Mouse (Mus musculus): ENCODE measurements around the gene E130308A19Rik. TPM values are rescaled to one million over a fixed set of nuclear protein-coding genes. Genes with fewer than 3 reads are reported as not detected.
A peak's percentile ranks its signal among the peaks of the same experiment; 100 is the strongest.

Gene E130308A19Rik
- total RNA-seq, 2 experiments from 2014 or later, result 5.2 to 7.0 TPM

DNA sequence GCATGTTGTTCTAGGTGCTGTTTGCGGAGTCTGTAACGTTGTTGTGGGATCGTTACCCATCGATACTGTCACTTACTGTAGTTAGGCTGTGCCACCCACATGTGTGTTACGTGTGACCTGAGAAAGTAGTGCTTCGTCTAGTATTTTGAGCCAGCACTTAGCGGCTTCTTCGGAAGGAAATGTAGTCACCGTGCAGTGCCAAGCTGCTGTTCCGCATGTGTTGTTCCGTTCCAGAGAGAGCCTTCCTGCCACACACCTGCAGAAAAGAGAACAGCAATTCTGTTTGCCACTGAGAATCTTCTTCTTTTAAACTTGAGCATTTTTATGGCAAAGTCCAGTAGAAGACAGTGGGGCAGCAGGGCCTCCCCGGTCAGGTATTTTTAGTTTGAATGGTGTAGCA lies 100.5 kb downstream of the E130308A19Rik start:
- no peak overlapping the region for H3K4me3 ChIP-seq
- no peak overlapping the region for H3K27ac ChIP-seq
- TF ChIP-seq CTCF (IDR thresholded peaks at IDR 0.05), result no peak
- no peak for DNase-seq
- intact Hi-C loops (cut with DNase I), result no loop called here

DNA sequence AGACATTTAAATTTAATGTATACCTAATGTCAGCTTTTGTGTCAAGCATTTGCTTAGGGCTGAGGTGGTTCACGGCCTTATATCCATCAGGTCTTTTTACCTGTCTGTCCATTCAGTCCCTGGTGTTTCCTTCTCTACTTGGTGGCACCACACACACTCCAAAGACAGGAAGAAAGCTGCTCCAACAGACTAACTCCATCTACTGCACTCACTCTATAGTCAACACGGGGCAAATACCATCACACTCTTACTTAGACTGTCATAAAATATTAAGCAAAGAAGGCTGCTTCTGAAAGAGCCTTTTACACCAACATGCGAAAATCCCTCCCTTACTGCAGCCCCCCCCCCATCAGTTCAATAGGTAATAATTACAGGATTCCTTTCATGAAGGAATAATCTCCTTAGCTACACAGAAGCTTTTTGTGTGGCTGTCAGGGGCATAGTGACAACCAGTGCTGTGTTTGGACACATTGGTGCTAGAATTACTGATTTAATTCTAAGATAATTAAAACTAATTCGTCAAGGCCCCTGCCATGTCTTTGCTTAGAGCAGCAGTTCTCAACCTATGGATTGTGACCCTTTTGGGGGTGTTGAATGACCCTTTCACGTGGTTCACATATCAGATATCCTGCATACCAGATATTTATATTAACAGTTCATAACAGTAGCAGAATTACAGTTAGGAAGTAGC lies 101.3 kb downstream of the E130308A19Rik start:
- no peak overlapping the region for H3K4me3 ChIP-seq
- no peak for DNase-seq
- intact Hi-C loops (cut with DNase I), result no loop called here
- TF ChIP-seq CTCF (IDR thresholded peaks at IDR 0.05), result no peak
- H3K27ac ChIP-seq, result no peak overlapping the region

DNA sequence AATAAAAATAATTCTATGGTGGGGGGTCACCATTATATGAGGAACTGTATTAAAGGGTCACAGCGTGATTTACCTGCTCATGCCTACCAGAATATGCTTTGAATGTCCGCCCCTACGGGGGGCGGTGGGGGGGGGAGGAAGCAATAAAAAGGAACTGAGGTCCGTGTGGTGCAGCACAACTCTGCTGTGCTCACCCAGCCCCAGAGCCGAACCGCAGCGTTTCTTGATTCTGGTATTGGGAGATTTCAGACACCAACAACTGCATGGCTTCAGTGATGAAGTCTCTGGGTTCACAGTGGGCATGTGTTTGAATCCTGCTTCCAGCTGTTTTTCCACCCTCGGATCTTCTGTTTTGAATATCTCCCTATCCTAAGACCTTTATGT lies 101.9 kb downstream of the E130308A19Rik start:
- Histone ChIP-seq H3K27ac (no peak overlapping the region), H3K4me3 (no peak overlapping the region)
- no peak for TF ChIP-seq CTCF (IDR thresholded peaks at IDR 0.05)
- no peak for DNase-seq
- intact Hi-C loops (cut with DNase I), result no loop called here

DNA sequence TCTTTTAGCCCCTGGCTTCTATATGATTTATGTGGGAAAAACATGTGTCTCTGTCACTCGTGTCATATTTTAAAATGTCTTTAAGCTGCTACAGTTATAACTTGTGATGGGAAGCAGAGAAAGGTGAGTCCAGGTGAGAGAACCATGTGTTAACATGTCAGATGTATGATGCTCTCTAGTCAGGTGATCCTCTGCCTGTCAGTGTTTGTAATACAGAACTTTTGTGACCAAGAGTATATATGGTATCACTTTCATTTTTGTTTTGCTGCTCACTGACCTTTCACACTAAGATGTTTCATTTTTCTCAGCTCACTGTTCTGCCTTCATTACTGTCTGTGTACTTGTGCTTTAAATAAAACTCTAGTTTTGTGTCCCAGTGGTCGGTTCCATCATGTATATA lies 102.8 kb downstream of the E130308A19Rik start:
- intact Hi-C loops (cut with DNase I), result no loop called here
- TF ChIP-seq CTCF (IDR thresholded peaks at IDR 0.05), result no peak
- no peak overlapping the region for H3K27ac ChIP-seq
- H3K4me3 ChIP-seq, result no peak overlapping the region
- no peak for DNase-seq

DNA sequence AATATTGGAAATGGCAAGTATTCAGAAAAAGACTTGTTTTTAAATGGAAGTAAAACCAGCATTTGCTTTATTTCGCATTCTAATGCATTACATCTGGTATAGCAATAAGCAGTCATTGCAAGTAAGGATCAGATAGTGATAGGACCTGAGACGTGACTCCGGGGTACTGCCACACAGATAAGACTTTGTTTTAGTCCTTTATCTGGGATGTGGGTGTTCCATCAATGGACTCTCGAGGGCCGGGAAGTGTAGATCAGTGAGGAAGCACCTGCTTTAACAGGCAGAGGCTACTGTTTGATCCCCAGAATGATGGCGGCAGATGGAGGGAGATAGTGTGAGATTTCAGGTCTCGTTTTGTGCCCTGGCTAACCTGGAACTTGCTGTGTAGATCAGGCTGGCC lies 105.5 kb downstream of the E130308A19Rik start:
- TF ChIP-seq CTCF (IDR thresholded peaks at IDR 0.05), result no peak
- intact Hi-C loops (cut with DNase I), result no loop called here
- Histone ChIP-seq H3K4me3 (no peak overlapping the region), H3K27ac (no peak overlapping the region)
- no peak for DNase-seq

DNA sequence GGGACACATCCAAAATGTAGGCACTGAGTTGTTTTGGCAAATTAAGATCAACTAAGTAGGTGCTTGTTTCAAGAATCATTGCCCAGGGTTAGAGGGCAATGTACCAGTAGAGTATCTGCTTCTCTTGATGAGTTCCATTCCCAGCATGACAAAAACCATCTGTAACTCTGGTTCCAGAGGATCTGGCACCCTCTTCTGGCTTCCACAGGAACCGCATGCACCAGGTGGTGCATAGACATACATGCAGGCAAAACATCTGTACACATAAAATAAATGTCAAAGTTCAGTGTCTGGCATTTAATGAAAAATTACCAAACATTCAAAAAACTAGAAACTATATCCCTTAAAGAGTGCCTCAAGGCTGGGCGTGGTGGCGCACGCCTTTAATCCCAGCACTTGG lies 113.3 kb downstream of the E130308A19Rik start:
- intact Hi-C loops (cut with DNase I), result no loop called here
- Histone ChIP-seq H3K4me3 (no peak overlapping the region), H3K27ac (no peak overlapping the region)
- no peak for DNase-seq
- peak; percentile 28; the same call in 1 of the 2 replicates for TF ChIP-seq CTCF (IDR thresholded peaks at IDR 0.05)

DNA sequence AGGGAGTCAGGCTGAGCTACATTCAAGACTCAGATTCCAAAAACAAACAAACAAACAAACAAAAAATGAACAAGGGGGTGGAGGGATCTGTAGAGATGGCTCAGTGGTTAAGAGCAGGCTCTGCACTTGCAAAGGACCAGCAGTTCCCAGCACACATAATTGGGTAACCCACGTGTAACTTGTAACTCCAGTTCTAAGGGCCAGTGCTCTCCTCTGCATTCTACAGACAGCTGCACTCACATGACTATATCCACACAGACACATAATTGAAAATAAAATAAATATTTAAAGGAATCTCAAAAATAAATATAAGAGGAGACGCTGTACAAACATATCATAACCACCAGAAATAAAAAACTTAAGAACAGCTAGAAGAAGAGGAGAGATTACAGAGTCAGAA lies 113.9 kb downstream of the E130308A19Rik start:
- intact Hi-C loops (cut with DNase I), result no loop called here
- H3K4me3 ChIP-seq, result no peak overlapping the region
- no peak for TF ChIP-seq CTCF (IDR thresholded peaks at IDR 0.05)
- H3K27ac ChIP-seq, result no peak overlapping the region
- DNase-seq, result no peak

DNA sequence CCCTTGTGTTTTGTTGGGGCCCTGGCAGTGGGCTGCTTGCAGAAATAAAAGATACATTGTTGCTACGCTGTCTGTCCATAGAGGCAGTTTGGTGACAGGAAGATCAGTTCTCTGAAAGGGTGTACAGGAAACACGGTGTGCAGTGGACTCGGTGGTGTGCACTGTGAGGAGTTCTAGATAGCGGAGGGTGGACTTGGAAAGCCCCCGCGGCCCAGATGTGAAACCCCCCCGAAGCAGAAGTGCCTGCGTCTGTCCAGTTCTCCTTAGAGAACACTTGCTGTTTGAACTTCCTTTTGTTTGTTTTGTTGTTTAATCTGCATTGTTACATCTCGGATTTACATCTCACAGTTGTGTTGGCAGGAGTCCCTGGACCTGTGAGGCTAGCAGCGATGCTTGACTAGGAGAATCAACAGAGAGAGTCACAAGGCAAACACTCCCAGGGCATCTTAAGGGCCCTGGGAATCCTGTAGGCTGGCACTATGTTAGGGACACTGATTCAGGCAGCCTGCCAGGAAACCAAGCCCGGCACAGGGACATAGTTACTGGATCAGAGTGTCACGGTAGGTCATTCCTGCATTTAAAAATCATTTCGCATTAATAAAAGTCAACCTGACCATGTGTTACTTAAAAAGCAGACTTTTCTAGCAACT lies 127.6 kb downstream of the E130308A19Rik start:
- no peak for TF ChIP-seq CTCF (IDR thresholded peaks at IDR 0.05)
- no peak overlapping the region for H3K27ac ChIP-seq
- no peak overlapping the region for H3K4me3 ChIP-seq
- DNase-seq, result peak; percentile 73
- intact Hi-C loops (cut with DNase I), result no loop called here

DNA sequence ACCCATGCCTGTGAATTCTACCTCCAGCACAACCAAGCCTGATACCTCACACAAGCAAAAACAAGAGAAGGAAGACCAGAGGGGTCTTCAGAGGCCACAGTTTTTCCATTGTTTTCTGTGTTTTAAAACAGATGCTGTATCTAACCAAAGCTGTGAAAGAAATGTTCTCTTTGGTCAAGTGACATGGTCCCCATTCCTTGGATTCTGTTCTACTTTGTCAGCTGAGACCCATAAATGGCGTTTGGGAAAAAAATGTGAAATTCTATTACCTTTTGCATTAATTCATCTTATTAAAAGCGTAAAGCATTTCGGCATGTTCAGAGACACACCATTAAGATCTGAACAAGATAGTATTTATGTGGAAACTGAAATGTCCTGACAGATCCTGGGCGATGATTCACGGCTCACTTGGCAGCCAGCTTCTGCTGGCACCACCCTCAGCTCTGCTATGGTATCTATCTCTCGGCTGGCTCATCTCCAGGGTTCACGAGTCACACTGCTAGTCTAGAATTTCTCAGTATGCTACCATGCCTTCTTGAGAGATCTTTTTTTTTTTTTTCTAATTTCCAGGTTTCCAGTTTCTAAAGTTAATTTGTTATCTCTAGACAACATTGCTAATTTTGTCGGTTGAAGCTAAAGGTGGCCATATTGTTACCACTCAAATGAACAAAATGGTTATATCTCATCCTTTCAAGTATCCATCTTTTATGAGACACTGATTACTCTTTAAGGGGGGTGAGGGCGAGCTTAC lies 130.5 kb downstream of the E130308A19Rik start:
- no peak overlapping the region for H3K27ac ChIP-seq
- no peak for TF ChIP-seq CTCF (IDR thresholded peaks at IDR 0.05)
- peak; percentile 86 for DNase-seq
- H3K4me3 ChIP-seq, result no peak overlapping the region
- intact Hi-C loops (cut with DNase I), result loop anchor here (5.0 kb wide), 1 partner anchor 84 kb away; no protein-coding TSS in a partner anchor

DNA sequence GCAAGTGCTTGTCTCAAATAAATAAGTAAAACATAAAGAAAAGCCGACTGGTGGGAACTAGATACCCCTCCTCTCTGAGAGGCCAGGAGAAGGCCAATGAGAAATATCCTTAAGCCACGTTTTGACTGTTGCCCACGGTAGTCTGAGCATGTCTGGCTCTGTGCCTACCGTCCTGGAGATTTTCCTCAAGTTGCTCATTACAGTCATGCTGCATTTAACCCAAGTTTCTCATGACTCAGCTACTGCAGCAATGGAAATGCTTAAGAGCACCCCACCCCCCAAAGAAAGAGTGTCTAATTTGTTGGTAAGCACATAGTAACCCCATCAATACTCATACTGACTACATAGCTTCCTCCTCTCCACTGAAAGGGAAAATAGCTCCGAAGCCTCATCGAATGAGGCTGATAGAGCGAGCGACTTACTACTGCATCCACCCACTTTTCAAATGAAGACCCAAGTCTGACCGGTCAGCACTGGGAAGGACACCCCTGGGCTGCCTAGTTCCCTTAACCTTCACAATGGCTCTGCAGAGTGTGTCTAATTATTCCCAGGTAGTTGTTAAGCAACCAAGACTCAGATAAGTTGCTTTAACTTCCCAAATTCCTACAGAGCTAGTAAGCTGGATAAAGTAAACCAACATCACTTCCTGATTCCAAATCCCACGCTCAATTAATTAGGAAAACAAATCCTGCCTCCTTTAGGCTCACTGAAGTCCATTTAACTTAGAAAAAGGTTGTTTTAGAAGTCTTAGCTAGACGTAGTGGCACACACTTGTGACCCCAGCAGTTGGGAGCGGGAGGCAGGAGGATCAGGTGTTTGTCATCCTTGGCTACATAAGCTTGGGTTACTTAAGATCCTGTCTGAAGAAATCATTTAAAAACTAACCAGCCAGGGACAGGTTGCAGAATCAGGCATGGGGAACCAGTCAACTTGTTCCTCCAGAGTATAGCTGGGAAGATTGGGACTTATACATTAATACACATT lies 131.7 kb downstream of the E130308A19Rik start:
- intact Hi-C loops (cut with DNase I), result loop anchor here (5.0 kb wide), 1 partner anchor 85 kb away; no protein-coding TSS in a partner anchor
- no peak for DNase-seq

DNA sequence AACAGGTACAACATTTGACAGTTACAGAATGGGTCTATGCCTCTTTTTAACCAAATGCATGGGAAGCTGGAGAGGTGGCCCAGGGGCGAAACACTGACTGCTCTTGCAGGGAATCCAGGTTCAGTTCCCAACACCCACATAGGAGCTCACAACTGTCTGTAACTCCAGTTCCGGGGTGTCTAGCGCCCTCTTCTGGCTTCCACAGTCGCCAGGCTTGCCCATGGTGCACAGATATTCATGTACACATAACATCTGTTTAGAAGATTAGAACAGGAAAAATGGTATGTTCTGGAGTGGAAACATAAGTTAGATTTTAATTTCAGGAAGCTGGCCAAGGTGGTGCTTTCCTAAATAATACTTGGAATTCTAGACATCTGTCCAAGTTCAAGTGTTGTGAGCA lies 134.0 kb downstream of the E130308A19Rik start:
- DNase-seq, result no peak
- intact Hi-C loops (cut with DNase I), result loop anchor here (5.0 kb wide), 1 partner anchor 133 kb away; the partner anchor contains the start of gene E130308A19Rik
- Histone ChIP-seq H3K4me3 (no peak overlapping the region), H3K27ac (no peak overlapping the region; the same call in 1 of the 2 replicates)
- TF ChIP-seq CTCF (IDR thresholded peaks at IDR 0.05), result peak; percentile 7; the same call in 1 of the 2 replicates

More for the DNA sequence above, 131.7 kb downstream of the E130308A19Rik start:
- TF ChIP-seq CTCF (IDR thresholded peaks at IDR 0.05), result no peak
- no peak overlapping the region for H3K4me3 ChIP-seq
- H3K27ac ChIP-seq, result no peak overlapping the region

Measured in gastrocnemius, adult 2 months (tissue).